Mouse (Mus musculus): ENCODE measurements around the gene Esyt2. TPM values are rescaled to one million over a fixed set of nuclear protein-coding genes. Genes with fewer than 3 reads are reported as not detected.

Esyt2 gene
- polyA plus RNA-seq, 1 experiment from 2014 or later = 44.6 TPM

- H3K36me3 ChIP-seq (ENCODE audit: control insufficient read depth, insufficient read depth, low read length) = peaks cover 20% of the 10 kb centered on the region
- H3K4me3 ChIP-seq (ENCODE audit: low read depth, low read length) = no peak overlapping the region
- H3K27me3 ChIP-seq (ENCODE audit: control insufficient read depth, insufficient read depth, low read length) = no peaks in the 10 kb centered on the region
- H3K4me1 ChIP-seq (ENCODE audit: control insufficient read depth, insufficient read depth, low read length) = no peaks in the 10 kb centered on the region
- H3K4me2 ChIP-seq (replicated peaks; ENCODE audit: low read depth, low read length) = no peak overlapping the region
- H3K27ac ChIP-seq (ENCODE audit: low read length) = no peak overlapping the region
- H3K9ac ChIP-seq (replicated peaks; ENCODE audit: low read depth, low read length) = no peak overlapping the region
- no peak for ATAC-seq (ENCODE audit: insufficient number of reproducible peaks, insufficient read depth, low FRiP score, low read depth)
- H3K9me3 ChIP-seq (ENCODE audit: control insufficient read depth, low read depth, low read length) = no peaks in the 10 kb centered on the region
- 74% methylated on average over 5 of the region's 5 CpGs for WGBS
These were observed 71.4 kb downstream of the Esyt2 start for GRCm38 (mm10) chr12:116352404-116352803.

- Histone ChIP-seq H3K27ac (ENCODE audit: low read length) (no peak overlapping the region), H3K9me3 (ENCODE audit: control insufficient read depth, low read depth, low read length) (no peaks in the 10 kb centered on the region), H3K36me3 (ENCODE audit: control insufficient read depth, insufficient read depth, low read length) (peaks cover 14% of the 10 kb centered on the region; the same call in 1 of the 2 replicates), H3K27me3 (ENCODE audit: control insufficient read depth, insufficient read depth, low read length) (no peaks in the 10 kb centered on the region), H3K4me2 (replicated peaks; ENCODE audit: low read depth, low read length) (no peak overlapping the region), H3K4me3 (ENCODE audit: low read depth, low read length) (no peak overlapping the region), H3K4me1 (ENCODE audit: control insufficient read depth, insufficient read depth, low read length) (no peaks in the 10 kb centered on the region), H3K9ac (replicated peaks; ENCODE audit: low read depth, low read length) (no peak overlapping the region)
- no peak for ATAC-seq (ENCODE audit: insufficient number of reproducible peaks, insufficient read depth, low FRiP score, low read depth)
- WGBS = 87% methylated on average over 3 of the region's 3 CpGs
These were observed 73.7 kb downstream of the Esyt2 start for GRCm38 (mm10) chr12:116354694-116355093.

- Histone ChIP-seq H3K4me1 (ENCODE audit: control insufficient read depth, insufficient read depth, low read length) (no peaks in the 10 kb centered on the region), H3K36me3 (ENCODE audit: control insufficient read depth, insufficient read depth, low read length) (peaks cover 26% of the 10 kb centered on the region), H3K4me2 (replicated peaks; ENCODE audit: low read depth, low read length) (no peak overlapping the region), H3K9me3 (ENCODE audit: control insufficient read depth, low read depth, low read length) (no peaks in the 10 kb centered on the region), H3K4me3 (ENCODE audit: low read depth, low read length) (no peak overlapping the region), H3K9ac (replicated peaks; ENCODE audit: low read depth, low read length) (no peak overlapping the region), H3K27ac (ENCODE audit: low read length) (no peak overlapping the region), H3K27me3 (ENCODE audit: control insufficient read depth, insufficient read depth, low read length) (no peaks in the 10 kb centered on the region)
- ATAC-seq (ENCODE audit: insufficient number of reproducible peaks, insufficient read depth, low FRiP score, low read depth) = no peak
These were observed 81.1 kb downstream of the Esyt2 start for GRCm38 (mm10) chr12:116362091-116362490.

GRCm38 (mm10) chr12:116366900-116367299, 85.9 kb downstream of the Esyt2 start:
- peaks cover 40% of the 10 kb centered on the region for H3K36me3 ChIP-seq (ENCODE audit: control insufficient read depth, insufficient read depth, low read length)
- H3K4me3 ChIP-seq (ENCODE audit: low read depth, low read length) = no peak overlapping the region
- no peaks in the 10 kb centered on the region for H3K9me3 ChIP-seq (ENCODE audit: control insufficient read depth, low read depth, low read length)
- H3K27ac ChIP-seq (ENCODE audit: low read length) = no peak overlapping the region
- no peak for ATAC-seq (ENCODE audit: insufficient number of reproducible peaks, insufficient read depth, low FRiP score, low read depth)
- H3K9ac ChIP-seq (replicated peaks; ENCODE audit: low read depth, low read length) = no peak overlapping the region
- no peaks in the 10 kb centered on the region for H3K4me1 ChIP-seq (ENCODE audit: control insufficient read depth, insufficient read depth, low read length)
- 89% methylated on average over 3 of the region's 3 CpGs for WGBS
- H3K4me2 ChIP-seq (replicated peaks; ENCODE audit: low read depth, low read length) = no peak overlapping the region
- H3K27me3 ChIP-seq (ENCODE audit: control insufficient read depth, insufficient read depth, low read length) = no peaks in the 10 kb centered on the region

GRCm38 (mm10) chr12:116367346-116367745, 86.3 kb downstream of the Esyt2 start:
- no peaks in the 10 kb centered on the region for H3K4me1 ChIP-seq (ENCODE audit: control insufficient read depth, insufficient read depth, low read length)
- no peak overlapping the region for H3K4me2 ChIP-seq (replicated peaks; ENCODE audit: low read depth, low read length)
- H3K9me3 ChIP-seq (ENCODE audit: control insufficient read depth, low read depth, low read length) = no peaks in the 10 kb centered on the region
- H3K9ac ChIP-seq (replicated peaks; ENCODE audit: low read depth, low read length) = no peak overlapping the region
- peaks cover 40% of the 10 kb centered on the region for H3K36me3 ChIP-seq (ENCODE audit: control insufficient read depth, insufficient read depth, low read length)
- no peak overlapping the region for H3K4me3 ChIP-seq (ENCODE audit: low read depth, low read length)
- whole genome bisulfite sequencing = 80% methylated on average over 2 of the region's 2 CpGs
- H3K27me3 ChIP-seq (ENCODE audit: control insufficient read depth, insufficient read depth, low read length) = no peaks in the 10 kb centered on the region
- ATAC-seq (ENCODE audit: insufficient number of reproducible peaks, insufficient read depth, low FRiP score, low read depth) = no peak
- H3K27ac ChIP-seq (ENCODE audit: low read length) = no peak overlapping the region

GRCm38 (mm10) chr12:116368857-116369256, 87.9 kb downstream of the Esyt2 start:
- 82% methylated on average over 2 of the region's 2 CpGs for WGBS
- H3K27ac ChIP-seq (ENCODE audit: low read length) = no peak overlapping the region
- no peak overlapping the region for H3K4me2 ChIP-seq (replicated peaks; ENCODE audit: low read depth, low read length)

GRCm38 (mm10) chr12:116383101-116383500, 102.1 kb downstream of the Esyt2 start:
- no peak for ATAC-seq (ENCODE audit: insufficient number of reproducible peaks, insufficient read depth, low FRiP score, low read depth)
- Histone ChIP-seq H3K9me3 (ENCODE audit: control insufficient read depth, low read depth, low read length) (no peaks in the 10 kb centered on the region), H3K4me1 (ENCODE audit: control insufficient read depth, insufficient read depth, low read length) (no peaks in the 10 kb centered on the region), H3K9ac (replicated peaks; ENCODE audit: low read depth, low read length) (no peak overlapping the region), H3K27ac (ENCODE audit: low read length) (no peak overlapping the region), H3K36me3 (ENCODE audit: control insufficient read depth, insufficient read depth, low read length) (no peaks in the 10 kb centered on the region), H3K27me3 (ENCODE audit: control insufficient read depth, insufficient read depth, low read length) (no peaks in the 10 kb centered on the region), H3K4me2 (replicated peaks; ENCODE audit: low read depth, low read length) (no peak overlapping the region), H3K4me3 (ENCODE audit: low read depth, low read length) (no peak overlapping the region)
- 69% methylated on average over 2 of the region's 2 CpGs for WGBS

More at GRCm38 (mm10) chr12:116368857-116369256, 87.9 kb downstream of the Esyt2 start:
- H3K27me3 ChIP-seq (ENCODE audit: control insufficient read depth, insufficient read depth, low read length) = no peaks in the 10 kb centered on the region
- ATAC-seq (ENCODE audit: insufficient number of reproducible peaks, insufficient read depth, low FRiP score, low read depth) = no peak
- H3K36me3 ChIP-seq (ENCODE audit: control insufficient read depth, insufficient read depth, low read length) = peaks cover 34% of the 10 kb centered on the region
- H3K9me3 ChIP-seq (ENCODE audit: control insufficient read depth, low read depth, low read length) = no peaks in the 10 kb centered on the region
- H3K4me3 ChIP-seq (ENCODE audit: low read depth, low read length) = no peak overlapping the region
- no peak overlapping the region for H3K9ac ChIP-seq (replicated peaks; ENCODE audit: low read depth, low read length)
- H3K4me1 ChIP-seq (ENCODE audit: control insufficient read depth, insufficient read depth, low read length) = no peaks in the 10 kb centered on the region

GRCm38 (mm10) chr12:116383995-116384394, 103.0 kb downstream of the Esyt2 start:
- Histone ChIP-seq H3K9me3 (ENCODE audit: control insufficient read depth, low read depth, low read length) (no peaks in the 10 kb centered on the region), H3K4me1 (ENCODE audit: control insufficient read depth, insufficient read depth, low read length) (no peaks in the 10 kb centered on the region), H3K4me3 (ENCODE audit: low read depth, low read length) (no peak overlapping the region), H3K9ac (replicated peaks; ENCODE audit: low read depth, low read length) (no peak overlapping the region), H3K4me2 (replicated peaks; ENCODE audit: low read depth, low read length) (no peak overlapping the region), H3K27me3 (ENCODE audit: control insufficient read depth, insufficient read depth, low read length) (no peaks in the 10 kb centered on the region), H3K27ac (ENCODE audit: low read length) (no peak overlapping the region), H3K36me3 (ENCODE audit: control insufficient read depth, insufficient read depth, low read length) (no peaks in the 10 kb centered on the region)
- no peak for ATAC-seq (ENCODE audit: insufficient number of reproducible peaks, insufficient read depth, low FRiP score, low read depth)

GRCm38 (mm10) chr12:116386802-116387201, 105.8 kb downstream of the Esyt2 start:
- Histone ChIP-seq H3K9me3 (ENCODE audit: control insufficient read depth, low read depth, low read length) (no peaks in the 10 kb centered on the region), H3K27ac (ENCODE audit: low read length) (no peak overlapping the region), H3K4me2 (replicated peaks; ENCODE audit: low read depth, low read length) (no peak overlapping the region), H3K4me1 (ENCODE audit: control insufficient read depth, insufficient read depth, low read length) (no peaks in the 10 kb centered on the region), H3K4me3 (ENCODE audit: low read depth, low read length) (no peak overlapping the region), H3K27me3 (ENCODE audit: control insufficient read depth, insufficient read depth, low read length) (no peaks in the 10 kb centered on the region), H3K36me3 (ENCODE audit: control insufficient read depth, insufficient read depth, low read length) (no peaks in the 10 kb centered on the region), H3K9ac (replicated peaks; ENCODE audit: low read depth, low read length) (no peak overlapping the region)
- 75% methylated on average over 1 of the region's 1 CpGs for WGBS
- ATAC-seq (ENCODE audit: insufficient number of reproducible peaks, insufficient read depth, low FRiP score, low read depth) = no peak

Data from stomach, embryonic 14.5 days (tissue).